Mouse (Mus musculus): ENCODE results near the gene Ergic1. TPM values are rescaled to one million over a fixed set of nuclear protein-coding genes. Genes with fewer than 3 reads are reported as not detected.

Ergic1 gene
- polyA plus RNA-seq, 1 experiment, result 68.6 TPM

DNA sequence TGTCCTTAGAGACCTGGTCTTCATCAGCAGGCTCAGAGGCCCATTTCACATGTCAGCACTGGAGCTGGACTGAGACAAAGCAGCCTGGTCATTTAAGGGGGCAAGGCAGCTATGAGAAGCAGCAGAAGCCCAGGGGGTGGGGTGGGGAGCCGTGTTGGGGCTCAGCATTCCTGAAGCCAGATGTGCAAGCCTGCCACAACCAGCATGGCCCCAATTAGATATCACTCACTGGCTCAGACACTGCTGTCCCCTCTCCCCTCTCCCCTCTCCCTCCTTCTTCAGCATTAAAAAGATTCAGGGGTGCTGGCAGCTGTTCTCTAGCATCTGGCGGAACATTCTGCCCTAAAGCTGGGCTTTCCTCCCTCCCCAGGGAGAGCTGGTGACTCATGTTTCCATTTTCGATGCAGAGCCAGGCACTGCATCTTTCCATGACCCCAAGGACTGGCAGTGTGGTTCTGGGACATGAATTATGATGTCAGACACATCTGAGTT, 30.7 kb upstream of the Ergic1 start:
- 58% methylated on average over 3 of the region's 3 CpGs for WGBS
- no peaks in the 10 kb centered on the region for H3K36me3 ChIP-seq (ENCODE audit: control insufficient read depth, insufficient read depth, low read length)
- H3K27ac ChIP-seq (ENCODE audit: insufficient read depth, low read depth, low read length), result peak overlapping the region; percentile 40
- H3K27me3 ChIP-seq (ENCODE audit: control insufficient read depth, insufficient read depth, low read length), result no peaks in the 10 kb centered on the region
- TF ChIP-seq CTCF (IDR thresholded peaks at IDR 0.05; ENCODE audit: extremely low read depth, insufficient read length, insufficient replicate concordance, low read depth, low read length) (no peak), POLR2A (IDR thresholded peaks at IDR 0.05; ENCODE audit: low read depth, low read length) (no peak)
- peaks cover 13% of the 10 kb centered on the region; the same call in 1 of the 2 replicates for H3K4me1 ChIP-seq (ENCODE audit: control insufficient read depth, insufficient read depth, insufficient read length, low read length)
- no peak overlapping the region for H3K4me3 ChIP-seq (ENCODE audit: low read depth, low read length)

DNA sequence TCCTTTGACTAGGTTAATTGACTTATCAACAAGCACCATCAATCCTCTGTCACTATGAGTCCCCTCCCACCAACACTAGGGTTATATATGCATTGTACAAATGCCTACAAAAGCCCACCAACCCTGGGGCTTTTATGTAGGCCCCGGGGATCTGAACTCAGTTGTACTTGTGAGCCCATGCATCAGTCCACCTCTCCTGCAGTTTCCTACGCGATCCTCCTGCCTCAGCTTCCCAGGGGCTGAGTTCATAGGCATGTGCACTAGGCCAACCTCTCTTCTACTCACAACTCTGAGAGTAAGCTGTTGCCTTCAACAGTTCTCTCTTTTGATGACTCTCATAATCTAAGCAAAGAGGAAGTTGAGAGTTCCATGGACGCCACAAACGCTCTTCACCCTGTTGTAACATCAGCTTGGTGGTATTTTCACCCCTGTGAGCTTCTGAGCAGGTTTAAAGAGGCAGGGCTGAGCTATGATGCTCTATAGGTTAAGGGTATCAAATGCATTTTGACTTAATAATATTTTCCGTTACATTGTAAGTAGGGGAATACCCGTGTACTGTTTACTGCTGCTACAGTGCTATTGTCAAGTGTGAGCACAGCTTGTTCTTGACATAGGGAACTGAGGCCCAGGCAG, 29.8 kb upstream of the Ergic1 start:
- WGBS, result 83% methylated on average over 7 of the region's 7 CpGs
- TF ChIP-seq CTCF (IDR thresholded peaks at IDR 0.05; ENCODE audit: extremely low read depth, insufficient read length, insufficient replicate concordance, low read depth, low read length), result no peak
- TF ChIP-seq POLR2A (IDR thresholded peaks at IDR 0.05; ENCODE audit: low read depth, low read length), result no peak
- H3K27ac ChIP-seq (ENCODE audit: insufficient read depth, low read depth, low read length), result peak overlapping the region; percentile 69

DNA sequence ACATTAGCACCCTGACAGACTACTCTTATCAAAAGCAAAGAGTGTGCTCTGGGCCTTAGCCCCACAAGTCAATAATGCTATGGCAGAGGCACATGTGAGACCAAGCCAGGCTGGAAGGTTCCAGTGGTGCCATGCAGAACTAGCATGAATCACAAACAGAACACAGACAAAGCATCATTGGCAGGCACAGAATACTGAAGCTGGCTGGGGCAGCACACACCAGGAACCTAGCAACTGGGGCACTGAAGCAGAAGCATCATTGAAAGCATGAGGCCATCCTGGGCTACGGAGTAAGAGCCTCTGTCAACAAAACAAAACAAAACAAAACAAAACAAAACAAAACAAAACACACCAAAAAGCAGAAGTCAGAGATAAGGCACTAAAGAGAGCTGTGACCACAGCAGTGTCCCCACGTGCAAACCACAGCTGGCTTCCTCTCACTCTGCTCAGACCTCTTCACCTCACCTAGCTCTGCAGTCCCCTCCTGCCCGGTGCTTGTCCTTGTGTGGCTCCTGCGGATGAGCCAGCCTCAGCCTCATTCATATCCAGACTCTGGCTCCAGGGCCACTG, 28.7 kb upstream of the Ergic1 start:
- H3K4me3 ChIP-seq (ENCODE audit: low read depth, low read length), result no peak overlapping the region
- TF ChIP-seq POLR2A (IDR thresholded peaks at IDR 0.05; ENCODE audit: low read depth, low read length), result no peak
- TF ChIP-seq CTCF (IDR thresholded peaks at IDR 0.05; ENCODE audit: extremely low read depth, insufficient read length, insufficient replicate concordance, low read depth, low read length), result no peak
- peaks cover 16% of the 10 kb centered on the region; the same call in 1 of the 2 replicates for H3K4me1 ChIP-seq (ENCODE audit: control insufficient read depth, insufficient read depth, insufficient read length, low read length)
- H3K27ac ChIP-seq (ENCODE audit: insufficient read depth, low read depth, low read length), result peak overlapping the region; percentile 69
- 66% methylated on average over 4 of the region's 4 CpGs for WGBS
- no peaks in the 10 kb centered on the region for H3K36me3 ChIP-seq (ENCODE audit: control insufficient read depth, insufficient read depth, low read length)
- no peaks in the 10 kb centered on the region for H3K27me3 ChIP-seq (ENCODE audit: control insufficient read depth, insufficient read depth, low read length)

More for the DNA sequence above, 29.8 kb upstream of the Ergic1 start:
- Histone ChIP-seq H3K27me3 (ENCODE audit: control insufficient read depth, insufficient read depth, low read length) (no peaks in the 10 kb centered on the region), H3K36me3 (ENCODE audit: control insufficient read depth, insufficient read depth, low read length) (no peaks in the 10 kb centered on the region), H3K4me1 (ENCODE audit: control insufficient read depth, insufficient read depth, insufficient read length, low read length) (peaks cover 13% of the 10 kb centered on the region; the same call in 1 of the 2 replicates), H3K4me3 (ENCODE audit: low read depth, low read length) (no peak overlapping the region)

- H3K27me3 ChIP-seq (ENCODE audit: control insufficient read depth, insufficient read depth, low read length), result no peaks in the 10 kb centered on the region
- TF ChIP-seq CTCF (IDR thresholded peaks at IDR 0.05; ENCODE audit: extremely low read depth, insufficient read length, insufficient replicate concordance, low read depth, low read length) (no peak), POLR2A (IDR thresholded peaks at IDR 0.05; ENCODE audit: low read depth, low read length) (no peak)
- peaks cover 19% of the 10 kb centered on the region; the same call in 1 of the 2 replicates for H3K4me1 ChIP-seq (ENCODE audit: control insufficient read depth, insufficient read depth, insufficient read length, low read length)
- no peak overlapping the region for H3K4me3 ChIP-seq (ENCODE audit: low read depth, low read length)
- no peaks in the 10 kb centered on the region for H3K36me3 ChIP-seq (ENCODE audit: control insufficient read depth, insufficient read depth, low read length)
- H3K27ac ChIP-seq (ENCODE audit: insufficient read depth, low read depth, low read length), result peak overlapping the region; percentile 44; the same call in 1 of the 2 replicates
- WGBS, result 53% methylated on average over 5 of the region's 5 CpGs
Measured at GRCm38 (mm10) chr17:26533871-26534372, 27.4 kb upstream of the Ergic1 start.

DNA sequence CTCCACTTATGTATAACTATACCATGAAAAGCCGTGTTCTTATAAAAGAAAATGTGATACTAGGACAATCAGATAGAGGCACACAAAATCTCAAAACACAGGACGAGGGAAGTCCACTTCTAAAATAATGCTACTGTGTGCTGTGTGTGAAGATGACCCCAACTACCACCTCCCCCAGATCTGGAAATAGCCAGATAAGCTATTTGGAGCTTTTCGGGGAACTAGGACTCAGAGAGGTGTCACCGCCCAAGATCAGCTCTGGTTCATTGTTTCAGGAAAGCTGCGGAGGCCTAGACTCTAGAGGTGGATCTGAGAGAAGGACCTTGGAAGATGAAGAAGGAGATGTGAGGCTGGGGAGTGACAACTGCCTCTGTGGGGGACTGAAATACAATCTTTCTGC, 26.6 kb upstream of the Ergic1 start:
- H3K27ac ChIP-seq (ENCODE audit: insufficient read depth, low read depth, low read length), result peak overlapping the region; percentile 73
- no peaks in the 10 kb centered on the region for H3K36me3 ChIP-seq (ENCODE audit: control insufficient read depth, insufficient read depth, low read length)

GRCm38 (mm10) chr17:26535251-26536136, 25.8 kb upstream of the Ergic1 start:
- no peaks in the 10 kb centered on the region for H3K27me3 ChIP-seq (ENCODE audit: control insufficient read depth, insufficient read depth, low read length)
- 69% methylated on average over 7 of the region's 7 CpGs for WGBS
- peaks cover 17% of the 10 kb centered on the region; the same call in 1 of the 2 replicates for H3K4me1 ChIP-seq (ENCODE audit: control insufficient read depth, insufficient read depth, insufficient read length, low read length)
- H3K36me3 ChIP-seq (ENCODE audit: control insufficient read depth, insufficient read depth, low read length), result no peaks in the 10 kb centered on the region
- H3K27ac ChIP-seq (ENCODE audit: insufficient read depth, low read depth, low read length), result peak overlapping the region; percentile 73
- H3K4me3 ChIP-seq (ENCODE audit: low read depth, low read length), result no peak overlapping the region
- TF ChIP-seq CTCF (IDR thresholded peaks at IDR 0.05; ENCODE audit: extremely low read depth, insufficient read length, insufficient replicate concordance, low read depth, low read length) (no peak), POLR2A (IDR thresholded peaks at IDR 0.05; ENCODE audit: low read depth, low read length) (no peak)

More for the DNA sequence above, 26.6 kb upstream of the Ergic1 start:
- Histone ChIP-seq H3K27me3 (ENCODE audit: control insufficient read depth, insufficient read depth, low read length) (no peaks in the 10 kb centered on the region), H3K4me1 (ENCODE audit: control insufficient read depth, insufficient read depth, insufficient read length, low read length) (peaks cover 19% of the 10 kb centered on the region; the same call in 1 of the 2 replicates), H3K4me3 (ENCODE audit: low read depth, low read length) (no peak overlapping the region)
- 88% methylated on average over 5 of the region's 5 CpGs for WGBS
- TF ChIP-seq POLR2A (IDR thresholded peaks at IDR 0.05; ENCODE audit: low read depth, low read length) (no peak), CTCF (IDR thresholded peaks at IDR 0.05; ENCODE audit: extremely low read depth, insufficient read length, insufficient replicate concordance, low read depth, low read length) (no peak)
